Mouse (Mus musculus) MEL (cell line): ENCODE results near the gene Ttc32. TPM values are rescaled to one million over a fixed set of nuclear protein-coding genes. Genes with fewer than 3 reads are reported as not detected.

Experiments used
- DNase-seq: peaks from one replicate; pipeline ENCODE4 v3.0.0; 2011; ENCODE audit warnings: low read depth, low spot score
- H3K27ac ChIP-seq: 2 replicates; pipeline ENCODE4 v1.5.1; 2012; ENCODE audit warnings: low read depth, mild to moderate bottlenecking, control low read depth, low read length, moderate library complexity; ENCODE audit not compliant: control insufficient read depth
- H3K27me3 ChIP-seq, 2 experiments: fragments of 150-350 bp in 1 of 2; sonication (generic) in 1 of 2; 2 replicates each; pipeline ENCODE4 v1.6.1; 2012; ENCODE audit warnings: low read length in 2 of 2, mild to moderate bottlenecking in 2 of 2, improper control_type of control experiment in 1 of 2, moderate library complexity in 1 of 2; ENCODE audit not compliant: insufficient read depth in 2 of 2, control insufficient read depth in 1 of 2
- H3K36me3 ChIP-seq, 2 experiments: 2 replicates each; pipeline ENCODE4 v1.6.1; 2012 to 2014; ENCODE audit warnings: low read length in 2 of 2, improper control_type of control experiment in 1 of 2, inconsistent platforms in 1 of 2, mild to moderate bottlenecking in 1 of 2; ENCODE audit not compliant: insufficient read depth in 2 of 2, control insufficient read depth in 1 of 2
- H3K4me1 ChIP-seq, 2 experiments: fragments of 150-350 bp in 1 of 2; sonication (generic) in 1 of 2; 2 replicates each; pipeline ENCODE4 v1.6.1; 2012; ENCODE audit warnings: low read length in 2 of 2, improper control_type of control experiment in 1 of 2, mild to moderate bottlenecking in 1 of 2; ENCODE audit not compliant: insufficient read depth in 2 of 2, control insufficient read depth in 1 of 2
- H3K4me3 ChIP-seq, 2 experiments: fragments of 150-350 bp in 1 of 2; sonication (generic) in 1 of 2; 2 replicates each; pipeline ENCODE4 v1.5.1; 2012; ENCODE audit warnings: low read depth in 2 of 2, low read length in 2 of 2, mild to moderate bottlenecking in 2 of 2, moderate library complexity in 2 of 2, control low read depth in 1 of 2, improper control_type of control experiment in 1 of 2; ENCODE audit not compliant: control insufficient read depth in 1 of 2, insufficient read depth in 1 of 2
- H3K79me2 ChIP-seq: 2 replicates; pipeline ENCODE4 v1.6.1; 2012; ENCODE audit warnings: mild to moderate bottlenecking, low read length, moderate library complexity; ENCODE audit not compliant: control insufficient read depth, poor library complexity, insufficient read depth
- H3K9ac ChIP-seq: 2 replicates; pipeline ENCODE4 v1.6.1; 2012; ENCODE audit warnings: low read depth, mild to moderate bottlenecking, control low read depth, low read length, moderate library complexity; ENCODE audit not compliant: control insufficient read depth, poor library complexity, severe bottlenecking
- H3K9me3 ChIP-seq: fragments of 150-350 bp; sonication (generic); replicated peaks from 2 replicates; pipeline ENCODE4 v1.6.1; 2012; ENCODE audit warnings: mild to moderate bottlenecking, low read length, improper control_type of control experiment, moderate library complexity; ENCODE audit not compliant: insufficient read depth
- BHLHE40 ChIP-seq: IDR thresholded peaks from 2 replicates; pipeline ENCODE4 v1.6.1; 2012; ENCODE audit warnings: low read depth, mild to moderate bottlenecking, inconsistent platforms, low read length, improper control_type of control experiment, borderline replicate concordance
- CHD1 ChIP-seq: IDR thresholded peaks from 2 replicates; pipeline ENCODE4 v1.6.1; 2012; ENCODE audit warnings: low read depth, mild to moderate bottlenecking, inconsistent platforms, low read length, improper control_type of control experiment
- CHD2 ChIP-seq: IDR thresholded peaks from 2 replicates; pipeline ENCODE4 v1.6.1; 2011; ENCODE audit warnings: low read length, improper control_type of control experiment
- CTCF ChIP-seq, 3 experiments: IDR thresholded peaks in 2 of 3; conservative IDR thresholded peaks in 1 of 3; 2 replicates each; pipeline ENCODE4 v1.5.1; 2011 to 2012; ENCODE audit warnings: low read length in 3 of 3, low read depth in 2 of 3, mild to moderate bottlenecking in 2 of 3, improper control_type of control experiment in 1 of 3, inconsistent platforms in 1 of 3, mixed read lengths in 1 of 3, moderate library complexity in 1 of 3; ENCODE audit not compliant: control insufficient read depth in 1 of 3, insufficient read depth in 1 of 3, poor library complexity in 1 of 3, severe bottlenecking in 1 of 3
- E2F4 ChIP-seq: IDR thresholded peaks from 2 replicates; pipeline ENCODE4 v1.6.1; 2011; ENCODE audit warnings: low read depth, low read length, improper control_type of control experiment, borderline replicate concordance
- ELF1 ChIP-seq: IDR thresholded peaks from 2 replicates; pipeline ENCODE4 v1.6.1; 2014; ENCODE audit warnings: low read depth, mild to moderate bottlenecking, inconsistent platforms, low read length, improper control_type of control experiment, moderate library complexity
- EP300 ChIP-seq, 2 experiments: IDR thresholded peaks; 2 replicates each; pipeline ENCODE4 v1.6.1; 2011; ENCODE audit warnings: improper control_type of control experiment in 2 of 2, low read length in 2 of 2, low read depth in 1 of 2, mild to moderate bottlenecking in 1 of 2
- ETS1 ChIP-seq: IDR thresholded peaks from 2 replicates; pipeline ENCODE4 v1.6.1; 2012; ENCODE audit warnings: low read depth, mild to moderate bottlenecking, inconsistent platforms, low read length, improper control_type of control experiment, moderate library complexity
- GABPA ChIP-seq: IDR thresholded peaks from 2 replicates; pipeline ENCODE4 v1.6.1; 2012; ENCODE audit warnings: low read depth, mild to moderate bottlenecking, inconsistent platforms, low read length, improper control_type of control experiment, moderate library complexity
- GATA1 ChIP-seq: IDR thresholded peaks from 2 replicates; pipeline ENCODE4 v1.6.1; 2011; ENCODE audit warnings: low read depth, low read length, improper control_type of control experiment
- HCFC1 ChIP-seq: IDR thresholded peaks from 2 replicates; pipeline ENCODE4 v1.6.1; 2012; ENCODE audit warnings: low read depth, mild to moderate bottlenecking, inconsistent platforms, low read length, improper control_type of control experiment, moderate library complexity
- JUND ChIP-seq: IDR thresholded peaks from 2 replicates; pipeline ENCODE4 v1.6.1; 2011; ENCODE audit warnings: low read depth, mild to moderate bottlenecking, improper control_type of control experiment, low read length
- KAT2A ChIP-seq: conservative IDR thresholded peaks from 2 replicates; pipeline ENCODE4 v1.6.1; 2012; ENCODE audit warnings: low read depth, low read length, improper control_type of control experiment, inconsistent platforms
- MAFK ChIP-seq: IDR thresholded peaks from 2 replicates; pipeline ENCODE4 v1.6.1; 2011; ENCODE audit warnings: low read depth, mild to moderate bottlenecking, low read length, improper control_type of control experiment, borderline replicate concordance
- MAX ChIP-seq: IDR thresholded peaks from 2 replicates; pipeline ENCODE4 v1.6.1; 2011; ENCODE audit warnings: low read length, improper control_type of control experiment
- MAZ ChIP-seq: IDR thresholded peaks from 2 replicates; pipeline ENCODE4 v1.6.1; 2012; ENCODE audit warnings: low read depth, mild to moderate bottlenecking, inconsistent platforms, low read length, improper control_type of control experiment
- MEF2A ChIP-seq: IDR thresholded peaks from 2 replicates; pipeline ENCODE4 v1.6.1; 2014; ENCODE audit warnings: low read depth, mild to moderate bottlenecking, inconsistent platforms, low read length, improper control_type of control experiment; ENCODE audit not compliant: poor library complexity, insufficient replicate concordance, severe bottlenecking; ENCODE audit errors: extremely low read depth
- MXI1 ChIP-seq: IDR thresholded peaks from 2 replicates; pipeline ENCODE4 v1.6.1; 2011; ENCODE audit warnings: mild to moderate bottlenecking, low read depth, low read length, improper control_type of control experiment
- MYC ChIP-seq: IDR thresholded peaks from 2 replicates; pipeline ENCODE4 v1.6.1; 2011; ENCODE audit warnings: low read depth, mild to moderate bottlenecking, low read length, improper control_type of control experiment, moderate library complexity
- NELFE ChIP-seq: IDR thresholded peaks from 2 replicates; pipeline ENCODE4 v1.6.1; 2011; ENCODE audit warnings: low read depth, low read length, improper control_type of control experiment
- NRF1 ChIP-seq: IDR thresholded peaks from 2 replicates; pipeline ENCODE4 v1.6.1; 2014; ENCODE audit warnings: low read depth, mild to moderate bottlenecking, inconsistent platforms, low read length, improper control_type of control experiment, moderate library complexity; ENCODE audit not compliant: poor library complexity, insufficient read depth, severe bottlenecking
- POLR2A ChIP-seq, 2 experiments: IDR thresholded peaks; 2 replicates each; pipeline ENCODE4 v1.6.1; 2011 to 2012; ENCODE audit warnings: low read length in 2 of 2, mild to moderate bottlenecking in 2 of 2, control low read depth in 1 of 2, improper control_type of control experiment in 1 of 2, low read depth in 1 of 2, moderate library complexity in 1 of 2; ENCODE audit not compliant: control insufficient read depth in 1 of 2, insufficient read depth in 1 of 2, poor library complexity in 1 of 2
- POLR2AphosphoS2 ChIP-seq: IDR thresholded peaks from 2 replicates; pipeline ENCODE4 v1.6.1; 2011; ENCODE audit warnings: low read length, improper control_type of control experiment
- POLR2AphosphoS5 ChIP-seq: IDR thresholded peaks from 2 replicates; pipeline ENCODE4 v1.6.1; 2012; ENCODE audit warnings: low read depth, borderline replicate concordance, mild to moderate bottlenecking, inconsistent platforms, low read length, moderate library complexity, mixed read lengths
- RAD21 ChIP-seq: IDR thresholded peaks from 2 replicates; pipeline ENCODE4 v1.6.1; 2011; ENCODE audit warnings: mild to moderate bottlenecking, low read depth, low read length, improper control_type of control experiment
- RCOR1 ChIP-seq: IDR thresholded peaks from 2 replicates; pipeline ENCODE4 v1.6.1; 2012; ENCODE audit warnings: low read depth, mild to moderate bottlenecking, inconsistent platforms, low read length, improper control_type of control experiment
- SIN3A ChIP-seq: IDR thresholded peaks from 2 replicates; pipeline ENCODE4 v1.6.1; 2012; ENCODE audit warnings: low read length, improper control_type of control experiment, inconsistent platforms
- SMC3 ChIP-seq: IDR thresholded peaks from 2 replicates; pipeline ENCODE4 v1.6.1; 2011; ENCODE audit warnings: low read depth, low read length, improper control_type of control experiment
- TAL1 ChIP-seq: IDR thresholded peaks from 2 replicates; pipeline ENCODE4 v1.6.1; 2012; ENCODE audit warnings: mild to moderate bottlenecking, inconsistent platforms, low read length, moderate library complexity, mixed read lengths
- TBP ChIP-seq: IDR thresholded peaks from 2 replicates; pipeline ENCODE4 v1.8.0; 2011; ENCODE audit warnings: low read depth, low read length, improper control_type of control experiment
- TCF12 ChIP-seq: IDR thresholded peaks from 2 replicates; pipeline ENCODE4 v1.6.1; 2014; ENCODE audit warnings: low read depth, mild to moderate bottlenecking, inconsistent platforms, low read length, improper control_type of control experiment, moderate library complexity
- UBTF ChIP-seq: IDR thresholded peaks from 2 replicates; pipeline ENCODE4 v1.6.1; 2012; ENCODE audit warnings: low read depth, mild to moderate bottlenecking, inconsistent platforms, low read length, improper control_type of control experiment, moderate library complexity, borderline replicate concordance; ENCODE audit not compliant: insufficient read depth
- USF1 ChIP-seq: IDR thresholded peaks from 2 replicates; pipeline ENCODE4 v1.6.1; 2014; ENCODE audit warnings: low read depth, mild to moderate bottlenecking, inconsistent platforms, low read length, improper control_type of control experiment, moderate library complexity
- USF2 ChIP-seq, 2 experiments: IDR thresholded peaks; 2 replicates each; pipeline ENCODE4 v1.6.1; 2011 to 2012; ENCODE audit warnings: improper control_type of control experiment in 2 of 2, low read length in 2 of 2, borderline replicate concordance in 1 of 2, inconsistent platforms in 1 of 2, low read depth in 1 of 2, mild to moderate bottlenecking in 1 of 2; ENCODE audit not compliant: insufficient read depth in 1 of 2
- ZC3H11A ChIP-seq: IDR thresholded peaks from 2 replicates; pipeline ENCODE4 v1.6.1; 2012; ENCODE audit warnings: low read depth, mild to moderate bottlenecking, inconsistent platforms, low read length, improper control_type of control experiment
- ZKSCAN1 ChIP-seq: IDR thresholded peaks from 2 replicates; pipeline ENCODE4 v1.6.1; 2012; ENCODE audit warnings: low read depth, mild to moderate bottlenecking, inconsistent platforms, low read length, improper control_type of control experiment, moderate library complexity
- ZMIZ1 ChIP-seq: IDR thresholded peaks from 2 replicates; pipeline ENCODE4 v1.6.1; 2012; ENCODE audit warnings: low read depth, mild to moderate bottlenecking, inconsistent platforms, low read length, improper control_type of control experiment, moderate library complexity
- ZNF384 ChIP-seq: IDR thresholded peaks from 2 replicates; pipeline ENCODE4 v1.6.1; 2012; ENCODE audit warnings: low read depth, mild to moderate bottlenecking, inconsistent platforms, low read length, improper control_type of control experiment
- polyA plus RNA-seq, 2 experiments: library from polyadenylated mRNA; stranded (reverse) in 1 of 2; unstranded in 1 of 2; fragments of >175 nt in 1 of 2; fragments of >200 nt in 1 of 2; gene quantifications; 2 replicates each; pipeline versions ENCODE4 v1.2.1 to v1.2.4; 2012; ENCODE audit warnings: low replicate concordance in 2 of 2, low read depth in 1 of 2; ENCODE audit not compliant: insufficient read length in 2 of 2, insufficient read depth in 1 of 2, missing spikeins in 1 of 2
- total RNA-seq: library from RNA; depleted of rRNA; stranded (reverse); fragments of 300-350 nt; gene quantifications from 2 replicates; pipeline ENCODE4 v1.2.3, GENCODE M21; 2012

The Ttc32 gene
- total and polyA plus RNA-seq, 3 experiments: 7.3 to 7.4 TPM; not detected in 1

GRCm38 (mm10) chr12:9002038-9002648, 27.7 kb upstream of the Ttc32 start:
- Histone ChIP-seq H3K27me3 (no peaks in the 10 kb centered on the region), H3K9me3 (no peaks in the 10 kb centered on the region), H3K79me2 (no peaks in the 10 kb centered on the region), H3K36me3 (no peaks in the 10 kb centered on the region), H3K9ac (no peak overlapping the region), H3K4me1 (no peaks in the 10 kb centered on the region), H3K27ac (no peak overlapping the region), H3K4me3 (no peak overlapping the region)
- peak; percentile 83 for DNase-seq
- no peak for TF ChIP-seq JUND
- TF ChIP-seq GATA1: no peak
- TF ChIP-seq MAFK: no peak
- TF ChIP-seq ETS1: no peak
- no peak for TF ChIP-seq MAX
- no peak for TF ChIP-seq KAT2A
- no peak for TF ChIP-seq E2F4
- no peak for TF ChIP-seq POLR2AphosphoS5
- no peak for TF ChIP-seq BHLHE40
- no peak for TF ChIP-seq CHD1
- 0 out of 2 replicates have a peak, but pooled peaks have one; percentile 10 for TF ChIP-seq ELF1
- TF ChIP-seq USF1: no peak
- TF ChIP-seq MEF2A: no peak
- TF ChIP-seq GABPA: no peak
- TF ChIP-seq CTCF (IDR thresholded peaks at IDR 0.05 in 2 of 3, conservative IDR thresholded peaks at IDR 0.05 in 1 of 3; ENCODE audit: control insufficient read depth in 1 of 3, insufficient read depth in 1 of 3, low read depth in 2 of 3, low read length in 3 of 3, poor library complexity in 1 of 3, severe bottlenecking in 1 of 3): peak; percentile 52 to 98 (median 62)
- no peak for TF ChIP-seq MXI1
- TF ChIP-seq RAD21: peak; percentile 91
- peak; percentile 90 for TF ChIP-seq ZC3H11A
- TF ChIP-seq TCF12: no peak
- TF ChIP-seq SIN3A: no peak
- TF ChIP-seq POLR2AphosphoS2: no peak
- TF ChIP-seq ZMIZ1: no peak
- peak; percentile 89 for TF ChIP-seq SMC3
- no peak for TF ChIP-seq UBTF
- TF ChIP-seq EP300 (IDR thresholded peaks at IDR 0.05; ENCODE audit: low read depth in 1 of 2, low read length in 2 of 2): no peak
- no peak for TF ChIP-seq NRF1
- TF ChIP-seq RCOR1: no peak
- no peak for TF ChIP-seq CHD2
- TF ChIP-seq TAL1: no peak
- TF ChIP-seq HCFC1: no peak
- no peak for TF ChIP-seq MAZ
- no peak for TF ChIP-seq ZKSCAN1
- TF ChIP-seq TBP: no peak
- no peak for TF ChIP-seq MYC
- no peak for TF ChIP-seq POLR2A (IDR thresholded peaks at IDR 0.05; ENCODE audit: control insufficient read depth in 1 of 2, insufficient read depth in 1 of 2, low read depth in 1 of 2, low read length in 2 of 2, poor library complexity in 1 of 2)
- TF ChIP-seq USF2 (IDR thresholded peaks at IDR 0.05; ENCODE audit: borderline replicate concordance in 1 of 2, insufficient read depth in 1 of 2, low read depth in 1 of 2, low read length in 2 of 2): no peak
- no peak for TF ChIP-seq NELFE
- TF ChIP-seq ZNF384: peak; percentile 97
